Mouse (Mus musculus) myocyte (in vitro differentiated cells): ENCODE data around the gene Nubpl. TPM values are rescaled to one million over a fixed set of nuclear protein-coding genes. Genes with fewer than 3 reads are reported as not detected.

Source experiments
- H3K27me3 ChIP-seq: one replicate; pipeline ENCODE4 v1.6.1; 2011; ENCODE audit not compliant: control insufficient read depth, insufficient read depth, insufficient read length
- H3K36me3 ChIP-seq: one replicate; pipeline ENCODE4 v1.6.1; 2011; ENCODE audit not compliant: control insufficient read depth, insufficient read depth
- H3K4me2 ChIP-seq: one replicate; pipeline ENCODE4 v1.6.1; 2011; ENCODE audit warnings: low read depth, control low read depth
- H3K4me3 ChIP-seq: one replicate; pipeline ENCODE4 v1.5.1; 2011; ENCODE audit warnings: mild to moderate bottlenecking, control low read depth, moderate library complexity
- H3K79me2 ChIP-seq: one replicate; pipeline ENCODE4 v1.6.1; 2011; ENCODE audit not compliant: control insufficient read depth, insufficient read depth
- H3ac ChIP-seq: one replicate; pipeline ENCODE4 v1.6.1; 2011; ENCODE audit not compliant: control insufficient read depth, insufficient read length
- CEBPB ChIP-seq: IDR thresholded peaks from 2 replicates; pipeline ENCODE4 v1.6.1; 2011; ENCODE audit warnings: mild to moderate bottlenecking, moderate library complexity; ENCODE audit not compliant: poor library complexity, insufficient read depth, severe bottlenecking
- E2F4 ChIP-seq: IDR thresholded peaks from one replicate; pipeline ENCODE4 v1.6.1; 2011; ENCODE audit warnings: mild to moderate bottlenecking, control low read depth, moderate library complexity; ENCODE audit not compliant: insufficient read depth
- MAX ChIP-seq: IDR thresholded peaks from one replicate; pipeline ENCODE4 v1.6.1; 2011; ENCODE audit warnings: low read depth, mild to moderate bottlenecking, control low read depth
- MYOD1 ChIP-seq, 3 experiments: IDR thresholded peaks; one replicate each; pipeline ENCODE4 v1.6.1; 2011; ENCODE audit warnings: control low read depth in 2 of 3, low read depth in 2 of 3, mild to moderate bottlenecking in 2 of 3, moderate library complexity in 1 of 3; ENCODE audit not compliant: insufficient read length in 2 of 3, control insufficient read depth in 1 of 3
- MYOG ChIP-seq, 3 experiments: IDR thresholded peaks; one replicate each; pipeline ENCODE4 v1.6.1; 2011; ENCODE audit warnings: control low read depth in 2 of 3, low read depth in 2 of 3, mild to moderate bottlenecking in 2 of 3; ENCODE audit not compliant: insufficient read length in 2 of 3, control insufficient read depth in 1 of 3, insufficient read depth in 1 of 3
- POLR2A ChIP-seq: IDR thresholded peaks from one replicate; pipeline ENCODE4 v1.6.1; 2011; ENCODE audit warnings: low read depth, mild to moderate bottlenecking, control low read depth, moderate library complexity; ENCODE audit not compliant: insufficient read length
- POLR2AphosphoS2 ChIP-seq: IDR thresholded peaks from one replicate; pipeline ENCODE4 v1.6.1; 2011; ENCODE audit warnings: low read depth, control low read depth; ENCODE audit not compliant: insufficient read length
- REST ChIP-seq: IDR thresholded peaks from one replicate; pipeline ENCODE4 v1.6.1; 2011; ENCODE audit warnings: mild to moderate bottlenecking, control low read depth, moderate library complexity; ENCODE audit not compliant: insufficient read depth, insufficient read length
- SRF ChIP-seq: IDR thresholded peaks from one replicate; pipeline ENCODE4 v1.6.1; 2011; ENCODE audit warnings: low read depth; ENCODE audit not compliant: control insufficient read depth, insufficient read length
- TCF12 ChIP-seq: IDR thresholded peaks from one replicate; pipeline ENCODE4 v1.6.1; 2011; ENCODE audit warnings: mild to moderate bottlenecking, control low read depth; ENCODE audit not compliant: poor library complexity, insufficient read depth, severe bottlenecking
- TCF3 ChIP-seq: IDR thresholded peaks from one replicate; pipeline ENCODE4 v1.6.1; 2011; ENCODE audit warnings: low read depth, control low read depth; ENCODE audit not compliant: insufficient read length
- USF1 ChIP-seq: IDR thresholded peaks from one replicate; pipeline ENCODE4 v1.6.1; 2011; ENCODE audit warnings: low read depth, mild to moderate bottlenecking, control low read depth, moderate library complexity
- polyA plus RNA-seq: library from polyadenylated mRNA; unstranded; fragments of >200 nt; fragmentation: generic; extraction: Trizol; gene quantifications from one replicate; pipeline ENCODE4 v1.2.1, GENCODE M21; 2012; ENCODE audit warnings: missing spikeins

Nubpl gene
- polyA plus RNA-seq, 1 experiment = 6.6 TPM

GRCm38 (mm10) chr12:52129072-52129471 is 31.5 kb downstream of the Nubpl start:
- peaks cover 4% of the 10 kb centered on the region for H3K36me3 ChIP-seq
- H3K27me3 ChIP-seq = no peaks in the 10 kb centered on the region
- H3ac ChIP-seq = no peak overlapping the region
- H3K79me2 ChIP-seq = no peaks in the 10 kb centered on the region
- H3K4me2 ChIP-seq = no peak overlapping the region
- no peak overlapping the region for H3K4me3 ChIP-seq
- TF ChIP-seq MYOG (IDR thresholded peaks at IDR 0.05; ENCODE audit: control insufficient read depth in 1 of 3, insufficient read depth in 1 of 3, insufficient read length in 2 of 3, low read depth in 2 of 3) (no peak), TCF12 (no peak), MAX (no peak), SRF (no peak), TCF3 (no peak), CEBPB (no peak), POLR2A (no peak), E2F4 (no peak), USF1 (no peak), MYOD1 (IDR thresholded peaks at IDR 0.05; ENCODE audit: control insufficient read depth in 1 of 3, insufficient read length in 2 of 3, low read depth in 2 of 3) (no peak), POLR2AphosphoS2 (no peak), REST (no peak)

- H3K79me2 ChIP-seq = no peaks in the 10 kb centered on the region
- peaks cover 4% of the 10 kb centered on the region for H3K36me3 ChIP-seq
- no peak overlapping the region for H3ac ChIP-seq
- H3K27me3 ChIP-seq = no peaks in the 10 kb centered on the region
- TF ChIP-seq USF1 = no peak
- no peak for TF ChIP-seq E2F4
- no peak for TF ChIP-seq SRF
- no peak for TF ChIP-seq POLR2A
- no peak for TF ChIP-seq POLR2AphosphoS2
- no peak for TF ChIP-seq TCF3
- no peak for TF ChIP-seq TCF12
- no peak for TF ChIP-seq MYOG (IDR thresholded peaks at IDR 0.05; ENCODE audit: control insufficient read depth in 1 of 3, insufficient read depth in 1 of 3, insufficient read length in 2 of 3, low read depth in 2 of 3)
- no peak for TF ChIP-seq MYOD1 (IDR thresholded peaks at IDR 0.05; ENCODE audit: control insufficient read depth in 1 of 3, insufficient read length in 2 of 3, low read depth in 2 of 3)
- TF ChIP-seq CEBPB = no peak
- no peak for TF ChIP-seq REST
- TF ChIP-seq MAX = no peak
- no peak overlapping the region for H3K4me3 ChIP-seq
- no peak overlapping the region for H3K4me2 ChIP-seq
Observed at GRCm38 (mm10) chr12:52132256-52132655, 34.7 kb downstream of the Nubpl start.

- no peak overlapping the region for H3ac ChIP-seq
- no peaks in the 10 kb centered on the region for H3K36me3 ChIP-seq
- H3K4me3 ChIP-seq = no peak overlapping the region
- no peak overlapping the region for H3K4me2 ChIP-seq
- no peaks in the 10 kb centered on the region for H3K27me3 ChIP-seq
- TF ChIP-seq POLR2AphosphoS2 = no peak
- no peak for TF ChIP-seq USF1
- TF ChIP-seq CEBPB = no peak
- TF ChIP-seq TCF3 = no peak
- no peak for TF ChIP-seq REST
- TF ChIP-seq POLR2A = no peak
- TF ChIP-seq TCF12 = no peak
- TF ChIP-seq E2F4 = no peak
- no peak for TF ChIP-seq MYOD1 (IDR thresholded peaks at IDR 0.05; ENCODE audit: control insufficient read depth in 1 of 3, insufficient read length in 2 of 3, low read depth in 2 of 3)
- no peak for TF ChIP-seq SRF
- TF ChIP-seq MYOG (IDR thresholded peaks at IDR 0.05; ENCODE audit: control insufficient read depth in 1 of 3, insufficient read depth in 1 of 3, insufficient read length in 2 of 3, low read depth in 2 of 3) = no peak
- no peak for TF ChIP-seq MAX
- H3K79me2 ChIP-seq = no peaks in the 10 kb centered on the region
Observed at GRCm38 (mm10) chr12:52138296-52138695, 40.8 kb downstream of the Nubpl start.

GRCm38 (mm10) chr12:52146639-52147038 is 49.1 kb downstream of the Nubpl start:
- Histone ChIP-seq H3K27me3 (no peaks in the 10 kb centered on the region), H3K79me2 (no peaks in the 10 kb centered on the region), H3K4me2 (no peak overlapping the region), H3ac (no peak overlapping the region), H3K4me3 (no peak overlapping the region), H3K36me3 (no peaks in the 10 kb centered on the region)
- TF ChIP-seq CEBPB = no peak
- no peak for TF ChIP-seq E2F4
- TF ChIP-seq REST = no peak
- no peak for TF ChIP-seq MYOG (IDR thresholded peaks at IDR 0.05; ENCODE audit: control insufficient read depth in 1 of 3, insufficient read depth in 1 of 3, insufficient read length in 2 of 3, low read depth in 2 of 3)
- TF ChIP-seq MYOD1 (IDR thresholded peaks at IDR 0.05; ENCODE audit: control insufficient read depth in 1 of 3, insufficient read length in 2 of 3, low read depth in 2 of 3) = no peak
- TF ChIP-seq MAX = no peak
- no peak for TF ChIP-seq TCF3
- no peak for TF ChIP-seq TCF12
- TF ChIP-seq SRF = no peak
- no peak for TF ChIP-seq USF1
- TF ChIP-seq POLR2AphosphoS2 = no peak
- no peak for TF ChIP-seq POLR2A

- Histone ChIP-seq H3K4me2 (no peak overlapping the region), H3K79me2 (no peaks in the 10 kb centered on the region), H3ac (no peak overlapping the region), H3K27me3 (no peaks in the 10 kb centered on the region), H3K4me3 (no peak overlapping the region), H3K36me3 (no peaks in the 10 kb centered on the region)
- TF ChIP-seq MYOG (IDR thresholded peaks at IDR 0.05; ENCODE audit: control insufficient read depth in 1 of 3, insufficient read depth in 1 of 3, insufficient read length in 2 of 3, low read depth in 2 of 3) (no peak), POLR2AphosphoS2 (no peak), USF1 (no peak), MYOD1 (IDR thresholded peaks at IDR 0.05; ENCODE audit: control insufficient read depth in 1 of 3, insufficient read length in 2 of 3, low read depth in 2 of 3) (no peak), POLR2A (no peak), CEBPB (no peak), SRF (no peak), E2F4 (no peak), MAX (no peak), TCF3 (no peak), REST (no peak), TCF12 (no peak)
Observed at GRCm38 (mm10) chr12:52149448-52149847, 51.9 kb downstream of the Nubpl start.
